Mouse (Mus musculus) CH12.LX (cell line): ENCODE measurements at regions not wholly inside any gene's neighbourhood (a gene's known extent, or its start where the extent isn't known, plus 50 kb on each side); places are given as distances from the start of the nearest gene placed in this dataset.

Experiments used
- DNase-seq: peaks from one replicate; pipeline ENCODE4 v3.0.0-alpha.2; 2013; ENCODE audit errors: extremely low read depth
- H3K27ac ChIP-seq: 2 replicates; pipeline ENCODE4 v1.5.1; 2012; ENCODE audit warnings: low read depth, mild to moderate bottlenecking, control low read depth, moderate library complexity; ENCODE audit not compliant: insufficient read depth
- H3K27me3 ChIP-seq: replicated peaks from 2 replicates; pipeline ENCODE3; 2012; ENCODE audit warnings: inconsistent platforms
- H3K36me3 ChIP-seq, 2 experiments: replicated peaks in 1 of 2; 2 replicates each; pipeline versions ENCODE3 to v1.6.1; 2012; ENCODE audit warnings: inconsistent platforms in 1 of 2, low read length in 1 of 2, mild to moderate bottlenecking in 1 of 2, mixed read lengths in 1 of 2, moderate library complexity in 1 of 2; ENCODE audit not compliant: control insufficient read depth in 1 of 2, insufficient read depth in 1 of 2
- H3K4me1 ChIP-seq, 2 experiments: 2 replicates each; pipeline ENCODE4 v1.6.1; 2012; ENCODE audit warnings: inconsistent platforms in 1 of 2, moderate library complexity in 1 of 2; ENCODE audit not compliant: insufficient read depth in 2 of 2, control insufficient read depth in 1 of 2
- H3K4me2 ChIP-seq: 2 replicates; pipeline ENCODE4 v1.6.1; 2012; ENCODE audit warnings: low read depth, mild to moderate bottlenecking, control low read depth; ENCODE audit not compliant: poor library complexity, insufficient read depth, severe bottlenecking
- H3K4me3 ChIP-seq, 3 experiments: fragments of 150-350 bp in 1 of 3; sonication (generic) in 1 of 3; replicated peaks in 1 of 3; 2 replicates each; pipeline versions ENCODE3 to v1.5.1; 2011 to 2012; ENCODE audit warnings: low read depth in 2 of 3, low read length in 2 of 3, mild to moderate bottlenecking in 2 of 3, moderate library complexity in 2 of 3, control low read depth in 1 of 3, improper control_type of control experiment in 1 of 3, inconsistent platforms in 1 of 3, mixed read lengths in 1 of 3; ENCODE audit not compliant: poor library complexity in 1 of 3
- H3K79me2 ChIP-seq: replicated peaks from 2 replicates; pipeline ENCODE4 v1.6.1; 2012; ENCODE audit warnings: mild to moderate bottlenecking, moderate library complexity; ENCODE audit not compliant: control insufficient read depth, poor library complexity, insufficient read depth, severe bottlenecking; ENCODE audit errors: extremely low read depth
- H3K9ac ChIP-seq: 2 replicates; pipeline ENCODE4 v1.6.1; 2012; ENCODE audit warnings: low read depth, mild to moderate bottlenecking, control low read depth, moderate library complexity; ENCODE audit not compliant: insufficient read depth
- H3K9me3 ChIP-seq: replicated peaks from 2 replicates; pipeline ENCODE3; 2012; ENCODE audit warnings: low read length, inconsistent platforms, mixed read lengths
- CHD2 ChIP-seq: IDR thresholded peaks from 2 replicates; pipeline ENCODE4 v1.6.1; 2011; ENCODE audit warnings: low read length, improper control_type of control experiment
- CTCF ChIP-seq, 2 experiments: IDR thresholded peaks in 1 of 2; conservative IDR thresholded peaks in 1 of 2; 2 replicates each; pipeline ENCODE4 v1.5.1; 2011 to 2012; ENCODE audit warnings: low read depth in 2 of 2, low read length in 2 of 2, improper control_type of control experiment in 1 of 2, inconsistent platforms in 1 of 2, mild to moderate bottlenecking in 1 of 2, moderate library complexity in 1 of 2
- EP300 ChIP-seq: IDR thresholded peaks from 2 replicates; pipeline ENCODE4 v1.6.1; 2011; ENCODE audit warnings: low read length, improper control_type of control experiment
- GABPA ChIP-seq: IDR thresholded peaks from 2 replicates; pipeline ENCODE4 v1.6.1; 2012; ENCODE audit warnings: low read depth, low read length, improper control_type of control experiment, inconsistent platforms; ENCODE audit not compliant: insufficient replicate concordance
- HCFC1 ChIP-seq: IDR thresholded peaks from 2 replicates; pipeline ENCODE4 v1.6.1; 2012; ENCODE audit warnings: low read depth, mild to moderate bottlenecking, inconsistent platforms, low read length, improper control_type of control experiment
- IRF4 ChIP-seq: IDR thresholded peaks from 2 replicates; pipeline ENCODE4 v1.6.1; 2014; ENCODE audit warnings: low read depth, mild to moderate bottlenecking, inconsistent platforms, low read length, improper control_type of control experiment
- JUND ChIP-seq: conservative IDR thresholded peaks from 2 replicates; pipeline ENCODE4 v1.6.1; 2011; ENCODE audit warnings: low read depth, low read length, improper control_type of control experiment
- KAT2A ChIP-seq: IDR thresholded peaks from 2 replicates; pipeline ENCODE4 v1.6.1; 2012; ENCODE audit warnings: low read length, improper control_type of control experiment, inconsistent platforms; ENCODE audit not compliant: insufficient replicate concordance
- MXI1 ChIP-seq: IDR thresholded peaks from 2 replicates; pipeline ENCODE4 v1.6.1; 2011; ENCODE audit warnings: mild to moderate bottlenecking, low read depth, low read length, improper control_type of control experiment
- MYC ChIP-seq: IDR thresholded peaks from 2 replicates; pipeline ENCODE4 v1.6.1; 2011; ENCODE audit warnings: low read depth, mild to moderate bottlenecking, improper control_type of control experiment, low read length
- NELFE ChIP-seq: IDR thresholded peaks from 2 replicates; pipeline ENCODE4 v1.6.1; 2011; ENCODE audit warnings: low read depth, low read length, improper control_type of control experiment
- PAX5 ChIP-seq: IDR thresholded peaks from 2 replicates; pipeline ENCODE4 v1.6.1; 2012; ENCODE audit warnings: low read length, inconsistent platforms, mixed read lengths
- RAD21 ChIP-seq: IDR thresholded peaks from 2 replicates; pipeline ENCODE4 v1.6.1; 2011; ENCODE audit warnings: low read depth, mild to moderate bottlenecking, low read length, improper control_type of control experiment, moderate library complexity
- SIN3A ChIP-seq: IDR thresholded peaks from 2 replicates; pipeline ENCODE4 v1.6.1; 2012; ENCODE audit warnings: low read length, improper control_type of control experiment, inconsistent platforms
- SMC3 ChIP-seq: IDR thresholded peaks from 2 replicates; pipeline ENCODE4 v1.6.1; 2011; ENCODE audit warnings: low read depth, low read length, improper control_type of control experiment
- UBTF ChIP-seq: IDR thresholded peaks from 2 replicates; pipeline ENCODE4 v1.6.1; 2012; ENCODE audit warnings: low read depth, mild to moderate bottlenecking, inconsistent platforms, low read length, improper control_type of control experiment, moderate library complexity
- USF2 ChIP-seq: conservative IDR thresholded peaks from 2 replicates; pipeline ENCODE4 v1.6.1; 2011; ENCODE audit warnings: low read depth, low read length, improper control_type of control experiment
- ZKSCAN1 ChIP-seq: IDR thresholded peaks from 2 replicates; pipeline ENCODE4 v1.6.1; 2012; ENCODE audit warnings: low read depth, inconsistent platforms, low read length, improper control_type of control experiment, borderline replicate concordance
- ZNF384 ChIP-seq: IDR thresholded peaks from 2 replicates; pipeline ENCODE4 v1.6.1; 2012; ENCODE audit warnings: low read depth, low read length, improper control_type of control experiment, inconsistent platforms
- dilution Hi-C: fragments of 300-500 bp; cut with MboI; formaldehyde crosslinking; loops from 2 replicates; pipeline ENCODE4 v1.14.3; 2020; ENCODE audit warnings: low sequenced_read_pairs; ENCODE audit not compliant: extremely low pct_unique_long_range_greater_than_20kb, extremely low pct_ligation_motif_present
- in situ Hi-C: fragments of 300-500 bp; cut with MboI; formaldehyde crosslinking; loops from 3 replicates; pipeline ENCODE4 v1.14.3; 2019; ENCODE audit warnings: low sequenced_read_pairs, low pct_ligation_motif_present, low pct_unique_long_range_greater_than_20kb, mixed read lengths

- Histone ChIP-seq H3K4me3 (no peak overlapping the region), H3K9me3 (peaks cover 11% of the 10 kb centered on the region), H3K36me3 (no peaks in the 10 kb centered on the region), H3K27me3 (no peaks in the 10 kb centered on the region), H3K4me2 (no peak overlapping the region), H3K9ac (no peak overlapping the region), H3K27ac (no peak overlapping the region), H3K4me1 (no peaks in the 10 kb centered on the region), H3K79me2 (no peaks in the 10 kb centered on the region)
- no peak for DNase-seq
- in situ Hi-C loops (no loop called here), dilution Hi-C loops (no loop called here)
- no peak for TF ChIP-seq SMC3
- TF ChIP-seq CHD2 = no peak
- TF ChIP-seq USF2 = no peak
- TF ChIP-seq EP300 = no peak
- no peak for TF ChIP-seq MYC
- no peak for TF ChIP-seq RAD21
- no peak for TF ChIP-seq UBTF
- no peak for TF ChIP-seq JUND
- no peak for TF ChIP-seq CTCF (conservative IDR thresholded peaks at IDR 0.05 in 1 of 2, IDR thresholded peaks at IDR 0.05 in 1 of 2; ENCODE audit: low read depth in 2 of 2, low read length in 2 of 2)
- no peak for TF ChIP-seq SIN3A
- TF ChIP-seq ZKSCAN1 = no peak
- no peak for TF ChIP-seq HCFC1
- no peak for TF ChIP-seq KAT2A
- TF ChIP-seq MXI1 = no peak
- no peak for TF ChIP-seq GABPA
- no peak for TF ChIP-seq ZNF384
- TF ChIP-seq NELFE = no peak
- TF ChIP-seq IRF4 = no peak
- TF ChIP-seq PAX5 = no peak
Measured at GRCm38 (mm10) chr4:80047956-80048355, 786.0 kb upstream of the Tyrp1 start.
